Mouse (Mus musculus) lung, embryonic 15.5 days (tissue): ENCODE measurements around the gene Wdr93. TPM values are rescaled to one million over a fixed set of nuclear protein-coding genes. Genes with fewer than 3 reads are reported as not detected.

Experiments used
- polyA plus RNA-seq: library from polyadenylated mRNA; unstranded; fragments of >200 nt; fragmentation: Nextera tagmentation; extraction: Ambion mirVana; gene quantifications from 2 replicates; pipeline ENCODE4 v1.2.1, GENCODE M21; 2015

Gene Wdr93
- polyA plus RNA-seq, 1 experiment from 2014 or later = 0.86 TPM

Other genes with a start within 250 kb of the Wdr93 start
- 0.17 TPM in 1 of 2 replicates, not detected in the other for gene Rhcg, start 125.5 kb upstream of the Wdr93 start, polyA plus RNA-seq
- 11.5 and 12.6 TPM in 2 replicates for gene Ticrr, start 83.0 kb upstream of the Wdr93 start, polyA plus RNA-seq
- gene Kif7, start 27.4 kb upstream of the Wdr93 start, polyA plus RNA-seq = 5.0 TPM in 2 replicates
- not detected in 2 replicates for gene Plin1, start 10.3 kb upstream of the Wdr93 start, polyA plus RNA-seq
- gene Pex11a, start within 50 bp of the Wdr93 start, polyA plus RNA-seq = 10.2 and 12.1 TPM in 2 replicates
- gene Mesp1, start 50.6 kb downstream of the Wdr93 start, polyA plus RNA-seq = not detected in 2 replicates
- 0.48 and 0.56 TPM in 2 replicates for gene Mesp2, start 67.6 kb downstream of the Wdr93 start, polyA plus RNA-seq
- gene Anpep, start 117.9 kb downstream of the Wdr93 start, polyA plus RNA-seq = 3.0 and 5.4 TPM in 2 replicates
- gene Ap3s2, start 177.5 kb downstream of the Wdr93 start, polyA plus RNA-seq = 27.8 TPM in 2 replicates
- 30.1 and 30.5 TPM in 2 replicates for gene Arpin, start 192.2 kb downstream of the Wdr93 start, polyA plus RNA-seq